Mouse (Mus musculus) E14TG2a.4 (cell line): ENCODE data around the gene Gm11084.

Experiments used
- CTCF ChIP-seq: conservative IDR thresholded peaks from 2 replicates; pipeline ENCODE4 v1.5.1; 2014; ENCODE audit warnings: low read length
- NANOG ChIP-seq: IDR thresholded peaks from 2 replicates; pipeline ENCODE4 v1.6.1; 2014; ENCODE audit warnings: borderline replicate concordance, low read length, mixed read lengths
- POU5F1 ChIP-seq: IDR thresholded peaks from 2 replicates; pipeline ENCODE4 v1.6.1; 2014; ENCODE audit warnings: low read length, borderline replicate concordance

GRCm38 (mm10) chr2:72983211-72983610 is 3.3 kb downstream of the Gm11084 start:
- TF ChIP-seq CTCF: no peak
- TF ChIP-seq POU5F1: no peak
- no peak for TF ChIP-seq NANOG
